Mouse (Mus musculus): Measurements from ENCODE around the gene Adam3. TPM values are rescaled to one million over a fixed set of nuclear protein-coding genes. Genes with fewer than 3 reads are reported as not detected.

Adam3 gene
- total RNA-seq (2012; rRNA removed) (2.6 and 3.9 TPM in 2 replicates), total RNA-seq (2014; rRNA removed) (0.26 and 0.62 TPM in 2 replicates), polyA plus RNA-seq (2012; ENCODE audit: insufficient read length, low read depth) (0.81 and 0.97 TPM in 2 replicates)

DNA sequence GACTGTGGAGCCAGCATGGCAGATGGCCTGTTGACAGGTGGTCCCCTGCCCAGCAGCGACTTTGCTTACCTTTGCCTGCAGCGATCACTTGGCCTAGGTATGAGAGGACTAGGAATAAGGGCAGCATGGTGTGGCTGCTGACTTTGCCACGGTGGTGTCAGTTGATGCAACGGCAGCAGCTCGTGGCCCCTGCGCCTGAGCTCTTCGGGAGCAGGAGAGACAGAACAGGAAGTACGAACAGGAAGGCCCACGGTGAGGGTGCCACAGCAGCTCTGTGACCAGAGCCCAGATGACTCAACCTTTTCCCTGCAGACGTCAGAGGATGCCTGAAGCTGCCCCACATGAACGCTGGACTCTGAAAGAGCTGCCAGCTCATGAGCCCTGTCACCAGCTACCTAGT, at the start of gene Adam3:
Adam3 (minus strand) TSS at position 223 of the 400 bp plus-strand sequence.
- H3K4me3 ChIP-seq (replicated peaks in 1 of 3; ENCODE audit: low read depth in 2 of 3, low read length in 2 of 3, poor library complexity in 1 of 3), result peak within 1 kb of the TSS; percentile 1 to 68 (median 33)

GRCm38 (mm10) chr8:24724886-24725626, 596 bp downstream of the Adam3 start:
- Histone ChIP-seq H3K36me3 (replicated peaks in 1 of 2; ENCODE audit: control insufficient read depth in 1 of 2, insufficient read depth in 1 of 2, low read length in 1 of 2) (no peaks in the 10 kb centered on the region), H3K27me3 (replicated peaks) (no peaks in the 10 kb centered on the region), H3K27ac (ENCODE audit: insufficient read depth, low read depth) (peak overlapping the region; percentile 89), H3K79me2 (replicated peaks; ENCODE audit: control insufficient read depth, extremely low read depth, insufficient read depth, poor library complexity, severe bottlenecking) (no peaks in the 10 kb centered on the region), H3K4me2 (ENCODE audit: insufficient read depth, low read depth, poor library complexity, severe bottlenecking) (peak overlapping the region; percentile 23), H3K4me3 (replicated peaks in 1 of 3; ENCODE audit: low read depth in 2 of 3, low read length in 2 of 3, poor library complexity in 1 of 3) (peak overlapping the region; percentile 1 to 68 (median 33)), H3K9me3 (replicated peaks; ENCODE audit: low read length) (no peaks in the 10 kb centered on the region), H3K9ac (ENCODE audit: insufficient read depth, low read depth) (peak overlapping the region; percentile 52; the same call in 1 of the 2 replicates), H3K4me1 (ENCODE audit: control insufficient read depth in 1 of 2, insufficient read depth in 2 of 2) (peaks cover 0 to 8% of the 10 kb centered on the region in 2 experiments; a peak in 2 of 4 replicates)
- TF ChIP-seq JUN (IDR thresholded peaks at IDR 0.05; ENCODE audit: insufficient read depth, low read depth, low read length) (no peak), RAD21 (IDR thresholded peaks at IDR 0.05; ENCODE audit: low read depth, low read length) (no peak), CTCF (conservative IDR thresholded peaks at IDR 0.05 in 1 of 2, IDR thresholded peaks at IDR 0.05 in 1 of 2; ENCODE audit: low read depth in 2 of 2, low read length in 2 of 2) (no peak), MYC (IDR thresholded peaks at IDR 0.05; ENCODE audit: low read depth, low read length) (no peak; the same call in none of the 2 replicates), USF2 (conservative IDR thresholded peaks at IDR 0.05; ENCODE audit: low read depth, low read length) (peak; percentile 39; the same call in 1 of the 2 replicates), KAT2A (IDR thresholded peaks at IDR 0.05; ENCODE audit: insufficient replicate concordance, low read length) (no peak), USF1 (IDR thresholded peaks at IDR 0.05; ENCODE audit: low read depth, low read length) (peak; percentile 44), MAX (IDR thresholded peaks at IDR 0.05; ENCODE audit: low read length) (peak; percentile 53), POLR2A (IDR thresholded peaks at IDR 0.05; ENCODE audit: low read depth, low read length) (peak; percentile 54; the same call in 1 of the 2 replicates), MXI1 (IDR thresholded peaks at IDR 0.05; ENCODE audit: low read depth, low read length) (peak; percentile 78)
- in situ Hi-C loops (cut with MboI; ENCODE audit: low pct_ligation_motif_present, low pct_unique_long_range_greater_than_20kb, low sequenced_read_pairs) (no loop called here), dilution Hi-C loops (cut with MboI; ENCODE audit: extremely low pct_ligation_motif_present, extremely low pct_unique_long_range_greater_than_20kb, low sequenced_read_pairs) (no loop called here)
- DNase-seq (ENCODE audit: extremely low read depth), result no peak

More for the DNA sequence above, at the start of gene Adam3:
- in situ Hi-C loops (cut with MboI; ENCODE audit: low pct_ligation_motif_present, low pct_unique_long_range_greater_than_20kb, low sequenced_read_pairs) (no loop called here), dilution Hi-C loops (cut with MboI; ENCODE audit: extremely low pct_ligation_motif_present, extremely low pct_unique_long_range_greater_than_20kb, low sequenced_read_pairs) (no loop called here)
- H3K36me3 ChIP-seq (replicated peaks in 1 of 2; ENCODE audit: control insufficient read depth in 1 of 2, insufficient read depth in 1 of 2, low read length in 1 of 2), result no peaks in the 10 kb centered on the region
- DNase-seq (ENCODE audit: extremely low read depth), result peak; percentile 54
- H3K9ac ChIP-seq (ENCODE audit: insufficient read depth, low read depth), result peak within 1 kb of the TSS; percentile 52; the same call in 1 of the 2 replicates
- H3K79me2 ChIP-seq (replicated peaks; ENCODE audit: control insufficient read depth, extremely low read depth, insufficient read depth, poor library complexity, severe bottlenecking), result no peaks in the 10 kb centered on the region
- peaks cover 0 to 8% of the 10 kb centered on the region in 2 experiments; a peak in 2 of 4 replicates for H3K4me1 ChIP-seq (ENCODE audit: control insufficient read depth in 1 of 2, insufficient read depth in 2 of 2)
- no peaks in the 10 kb centered on the region for H3K9me3 ChIP-seq (replicated peaks; ENCODE audit: low read length)
- H3K4me2 ChIP-seq (ENCODE audit: insufficient read depth, low read depth, poor library complexity, severe bottlenecking), result peak within 1 kb of the TSS; percentile 23
- TF ChIP-seq MAX (IDR thresholded peaks at IDR 0.05; ENCODE audit: low read length) (no peak), ZMIZ1 (IDR thresholded peaks at IDR 0.05; ENCODE audit: low read depth, low read length) (peak; percentile 60; the same call in 1 of the 2 replicates), BHLHE40 (IDR thresholded peaks at IDR 0.05; ENCODE audit: low read depth, low read length) (0 out of 2 replicates have a peak, but pooled peaks have one; percentile 35), RAD21 (IDR thresholded peaks at IDR 0.05; ENCODE audit: low read depth, low read length) (no peak), CHD2 (IDR thresholded peaks at IDR 0.05; ENCODE audit: low read length) (no peak), JUN (IDR thresholded peaks at IDR 0.05; ENCODE audit: insufficient read depth, low read depth, low read length) (peak; percentile 11; the same call in 1 of the 2 replicates), HCFC1 (IDR thresholded peaks at IDR 0.05; ENCODE audit: low read depth, low read length) (peak; percentile 59), UBTF (IDR thresholded peaks at IDR 0.05; ENCODE audit: low read depth, low read length) (no peak), KAT2A (IDR thresholded peaks at IDR 0.05; ENCODE audit: insufficient replicate concordance, low read length) (no peak), USF1 (IDR thresholded peaks at IDR 0.05; ENCODE audit: low read depth, low read length) (no peak), EP300 (IDR thresholded peaks at IDR 0.05; ENCODE audit: low read length) (no peak), SIN3A (IDR thresholded peaks at IDR 0.05; ENCODE audit: low read length) (peak; percentile 79), SMC3 (IDR thresholded peaks at IDR 0.05; ENCODE audit: low read depth, low read length) (no peak), ZNF384 (IDR thresholded peaks at IDR 0.05; ENCODE audit: low read depth, low read length) (no peak), RCOR1 (conservative IDR thresholded peaks at IDR 0.05; ENCODE audit: low read depth, low read length) (no peak), MEF2A (IDR thresholded peaks at IDR 0.05; ENCODE audit: borderline replicate concordance, low read depth, low read length) (peak; percentile 51; the same call in 1 of the 2 replicates), POLR2A (IDR thresholded peaks at IDR 0.05; ENCODE audit: low read depth, low read length) (peak; percentile 61; the same call in 1 of the 2 replicates), POLR2AphosphoS2 (IDR thresholded peaks at IDR 0.05; ENCODE audit: low read depth, low read length) (no peak), MYC (IDR thresholded peaks at IDR 0.05; ENCODE audit: low read depth, low read length) (peak; percentile 15), JUND (conservative IDR thresholded peaks at IDR 0.05; ENCODE audit: low read depth, low read length) (no peak), CTCF (conservative IDR thresholded peaks at IDR 0.05 in 1 of 2, IDR thresholded peaks at IDR 0.05 in 1 of 2; ENCODE audit: low read depth in 2 of 2, low read length in 2 of 2) (no peak), ELF1 (IDR thresholded peaks at IDR 0.05; ENCODE audit: low read depth, low read length) (peak; percentile 86), TCF12 (IDR thresholded peaks at IDR 0.05; ENCODE audit: low read depth, low read length) (peak; percentile 64; the same call in 1 of the 2 replicates), PAX5 (IDR thresholded peaks at IDR 0.05; ENCODE audit: low read length) (no peak), CHD1 (IDR thresholded peaks at IDR 0.05; ENCODE audit: low read depth, low read length) (no peak), TBP (conservative IDR thresholded peaks at IDR 0.05; ENCODE audit: low read depth, low read length) (0 out of 2 replicates have a peak, but pooled peaks have one; percentile 53), E2F4 (IDR thresholded peaks at IDR 0.05; ENCODE audit: insufficient replicate concordance, low read depth, low read length) (no peak), MAFK (IDR thresholded peaks at IDR 0.05; ENCODE audit: insufficient replicate concordance, low read length) (no peak; the same call in 1 of the 2 replicates), ETS1 (conservative IDR thresholded peaks at IDR 0.05; ENCODE audit: low read depth, low read length) (peak; percentile 56), IRF4 (IDR thresholded peaks at IDR 0.05; ENCODE audit: low read depth, low read length) (peak; percentile 71; the same call in 1 of the 2 replicates), MXI1 (IDR thresholded peaks at IDR 0.05; ENCODE audit: low read depth, low read length) (peak; percentile 67), NELFE (IDR thresholded peaks at IDR 0.05; ENCODE audit: low read depth, low read length) (peak; percentile 59; the same call in 1 of the 2 replicates), USF2 (conservative IDR thresholded peaks at IDR 0.05; ENCODE audit: low read depth, low read length) (no peak), ZKSCAN1 (IDR thresholded peaks at IDR 0.05; ENCODE audit: borderline replicate concordance, low read depth, low read length) (no peak), MAZ (IDR thresholded peaks at IDR 0.05; ENCODE audit: low read depth, low read length) (no peak), ZC3H11A (IDR thresholded peaks at IDR 0.05; ENCODE audit: low read depth, low read length) (no peak), NRF1 (IDR thresholded peaks at IDR 0.05; ENCODE audit: low read depth, low read length) (no peak), GABPA (IDR thresholded peaks at IDR 0.05; ENCODE audit: insufficient replicate concordance, low read depth, low read length) (no peak)
- H3K27ac ChIP-seq (ENCODE audit: insufficient read depth, low read depth), result peak within 1 kb of the TSS; percentile 89
- H3K27me3 ChIP-seq (replicated peaks), result no peaks in the 10 kb centered on the region

All from CH12.LX (cell line).